Mouse (Mus musculus) right cerebral cortex, postnatal 4 days (tissue): ENCODE measurements around the gene Bud23.

Experiments used
- DNase-seq: peaks from one replicate; pipeline ENCODE4 v3.0.0-alpha.2; 2022

Gene Bud23

DNA sequence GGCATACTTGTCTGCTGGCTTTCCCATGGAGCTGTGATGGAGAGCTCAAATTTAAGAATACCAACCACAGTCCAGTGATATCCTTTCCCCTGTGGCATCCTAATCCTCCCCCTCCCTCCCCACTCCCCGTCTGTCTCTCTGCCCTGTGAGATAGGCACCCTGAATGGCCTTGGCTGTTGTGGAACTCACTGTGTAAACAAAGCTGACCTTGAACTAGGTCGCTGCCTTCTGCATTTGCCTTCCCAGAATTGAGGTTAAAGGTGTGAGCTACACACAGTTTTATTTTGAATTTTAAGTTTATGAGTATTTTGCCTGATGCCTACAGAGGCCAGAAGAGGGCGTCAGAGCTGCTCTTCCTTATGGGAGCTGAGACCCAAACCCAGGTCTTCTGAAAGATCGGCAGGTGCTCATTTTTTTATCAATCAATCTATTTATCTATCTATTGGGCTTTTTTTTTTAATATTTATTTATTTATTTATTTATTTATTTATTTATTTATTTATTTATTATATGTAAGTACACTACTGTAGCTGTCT lies 48.5 kb downstream of the Bud23 start:
- no peak for DNase-seq

GRCm38 (mm10) chr5:135015497-135015896 lies 49.3 kb downstream of the Bud23 start:
- peak; percentile 95 for DNase-seq

DNA sequence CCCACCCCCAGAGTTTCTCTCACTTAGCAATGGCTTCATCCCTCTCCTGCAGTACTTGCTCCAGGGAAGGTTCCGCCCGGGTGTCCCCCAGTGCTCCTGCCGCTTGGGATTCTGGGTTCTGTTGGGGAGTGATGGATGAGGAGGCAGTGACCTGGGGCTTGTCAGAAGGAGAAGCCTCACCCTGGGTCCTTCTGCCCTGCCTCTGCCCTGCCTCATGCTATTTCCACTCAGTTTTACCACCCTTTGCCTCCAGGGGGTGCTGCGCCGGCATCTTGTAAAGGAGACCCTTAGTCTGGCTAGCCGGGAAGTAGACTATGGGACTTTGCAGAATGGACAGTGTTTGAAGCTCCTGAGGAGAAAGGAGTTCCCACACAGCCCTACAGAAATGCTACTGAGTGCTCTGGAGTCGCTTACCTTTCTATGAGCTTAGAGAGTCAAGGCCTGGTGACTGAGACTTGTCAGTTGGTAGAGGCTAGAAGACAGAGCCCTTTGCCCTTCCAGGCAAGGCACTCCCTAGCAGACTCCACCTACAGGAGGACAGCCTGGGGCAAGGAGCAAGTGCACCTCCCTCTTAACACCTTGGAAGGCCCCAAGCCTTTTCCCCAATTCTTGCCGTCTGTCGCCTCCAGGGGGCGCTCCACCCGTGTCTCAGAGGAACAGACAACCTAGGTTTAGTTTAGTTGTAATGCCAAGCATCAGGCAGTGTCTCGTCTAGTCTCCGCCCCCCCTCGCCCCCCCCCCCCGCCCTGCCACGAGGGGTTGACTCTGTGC lies 51.9 kb downstream of the Bud23 start:
- peak; percentile 88 for DNase-seq

DNA sequence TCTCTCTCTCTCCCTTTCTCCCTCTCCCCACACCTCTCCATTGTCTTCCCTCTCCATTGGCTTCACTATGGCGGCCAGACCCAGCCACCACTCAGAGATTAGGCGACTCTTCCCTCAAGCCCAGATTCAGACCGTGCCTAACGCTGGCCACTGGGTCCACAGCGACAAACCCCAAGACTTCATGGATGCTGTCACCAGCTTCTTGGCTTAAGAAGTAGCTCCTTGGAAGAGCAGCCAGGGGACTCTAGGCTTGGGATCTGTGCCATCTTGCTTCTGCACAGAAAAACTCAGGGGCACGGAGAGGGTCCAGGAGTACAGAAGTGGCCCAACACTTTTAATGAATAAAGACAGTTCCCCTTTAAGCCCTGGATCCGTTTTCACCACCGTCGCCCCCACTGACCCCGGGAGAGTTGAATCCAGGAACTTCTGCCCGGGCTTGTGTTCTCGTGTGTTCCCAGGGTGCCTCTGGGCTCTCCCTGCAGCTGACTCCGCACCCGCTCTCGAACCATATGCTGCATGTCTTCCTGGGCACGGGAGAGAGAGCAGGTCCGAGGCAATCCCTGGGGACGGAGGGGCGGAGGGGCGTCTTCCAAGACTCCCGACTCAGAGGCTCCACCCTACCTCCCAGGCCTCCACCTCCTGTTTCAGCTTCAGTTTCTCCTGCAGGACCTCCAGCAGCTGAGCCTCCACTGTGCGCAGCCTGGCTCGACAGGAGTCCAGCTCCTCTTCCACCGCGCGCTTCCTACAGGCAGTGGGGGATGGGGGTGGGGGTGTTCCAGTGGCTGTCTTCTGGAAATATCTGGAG lies 52.7 kb downstream of the Bud23 start:
- no peak for DNase-seq

DNA sequence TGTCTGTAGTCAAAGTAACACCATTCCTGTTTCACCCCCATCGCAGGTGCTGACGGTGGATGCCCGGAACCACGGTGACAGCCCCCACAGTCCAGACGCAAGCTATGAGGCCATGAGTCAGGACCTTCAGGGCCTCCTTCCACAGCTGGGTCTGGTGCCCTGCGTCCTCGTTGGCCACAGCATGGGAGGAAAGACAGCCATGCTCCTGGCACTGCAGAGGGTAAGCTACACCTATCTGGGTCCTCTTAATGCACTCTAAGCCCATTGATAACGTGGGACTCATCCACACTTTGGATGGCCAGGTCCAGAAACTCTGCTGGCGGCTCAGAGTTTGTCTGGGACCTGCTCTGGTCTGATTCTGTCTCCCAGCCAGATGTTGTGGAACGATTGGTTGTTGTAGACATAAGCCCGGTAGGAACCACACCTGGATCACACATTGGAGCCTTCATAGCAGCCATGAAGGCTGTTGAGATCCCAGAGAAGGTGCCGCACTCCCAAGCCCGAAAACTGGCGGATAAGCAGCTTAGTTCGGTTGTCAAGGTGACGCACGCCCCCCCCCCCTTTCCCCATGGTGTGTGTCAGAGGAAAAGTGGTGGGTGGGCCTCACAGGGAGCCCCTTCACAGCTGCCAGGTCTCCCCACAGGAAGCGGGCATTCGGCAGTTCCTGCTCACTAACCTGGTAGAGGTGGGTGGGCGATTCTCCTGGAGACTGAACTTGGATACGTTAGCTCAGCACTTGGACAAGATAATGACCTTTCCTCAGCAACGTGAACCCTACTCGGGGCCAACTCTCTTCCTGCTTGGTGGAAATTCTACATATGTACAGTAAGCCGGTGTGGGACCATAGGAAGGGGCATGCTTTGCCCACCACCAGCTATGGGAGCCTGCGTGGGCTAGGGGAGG lies 53.7 kb downstream of the Bud23 start:
- DNase-seq: no peak

- no peak for DNase-seq
Measured at GRCm38 (mm10) chr5:135010320-135010709, 54.4 kb downstream of the Bud23 start.

DNA sequence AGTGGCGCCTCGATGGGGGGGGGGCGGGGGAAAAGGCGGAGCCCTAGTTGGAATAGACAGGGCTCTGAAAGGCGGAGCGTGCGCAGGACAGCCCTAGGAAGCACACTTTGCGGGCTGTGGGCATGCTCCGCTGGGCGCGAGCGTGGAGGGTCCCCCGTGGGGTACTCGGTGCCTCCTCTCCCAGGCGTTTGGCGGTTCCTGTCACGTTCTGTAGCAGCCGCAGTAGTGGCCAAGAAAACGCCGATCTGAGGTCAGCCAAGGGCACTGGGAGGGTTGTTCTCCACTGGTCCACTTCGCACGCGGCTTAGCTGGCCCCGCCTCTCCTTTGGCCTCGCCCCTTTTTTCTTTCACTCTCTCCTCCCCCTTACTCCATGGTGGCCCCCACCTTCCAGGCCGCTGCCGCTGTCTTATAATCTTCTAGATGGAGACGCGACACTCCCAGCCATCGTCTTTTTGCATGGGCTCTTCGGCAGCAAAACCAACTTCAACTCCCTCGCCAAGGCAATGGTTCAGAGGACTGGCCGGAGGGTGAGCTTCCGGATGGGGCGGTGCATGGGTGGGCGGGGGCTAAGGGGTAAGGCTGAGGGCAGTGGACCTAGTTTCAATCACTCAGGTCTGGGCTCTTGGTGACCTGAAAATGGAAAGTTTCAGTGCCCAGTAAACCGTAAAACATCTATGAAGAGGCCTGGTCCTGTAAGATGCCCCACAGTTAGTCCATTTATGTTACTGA lies 55.0 kb downstream of the Bud23 start:
- peak; percentile 76 for DNase-seq

- peak; percentile 88 for DNase-seq
Measured at GRCm38 (mm10) chr5:135008671-135009589, 55.8 kb downstream of the Bud23 start, which contains the start of gene Abhd11. Abhd11 (plus strand) TSS chr5:135009152.

- peak; percentile 50 for DNase-seq
Measured at GRCm38 (mm10) chr5:135007802-135008571, 56.8 kb downstream of the Bud23 start.
